Mouse (Mus musculus): ENCODE measurements around the gene Kif1b. TPM values are rescaled to one million over a fixed set of nuclear protein-coding genes. Genes with fewer than 3 reads are reported as not detected.
A peak's percentile ranks its signal among the peaks of the same experiment; 100 is the strongest.

The Kif1b gene
- total RNA-seq, 2 experiments from 2014 or later, result 372 to 435 TPM

GRCm38 (mm10) chr4:149317387-149317786, 9.9 kb upstream of the Kif1b start:
- peak in 1 of 2 experiments; percentile 33 for DNase-seq (ENCODE audit: extremely low spot score in 1 of 2, low spot score in 1 of 2)

DNA sequence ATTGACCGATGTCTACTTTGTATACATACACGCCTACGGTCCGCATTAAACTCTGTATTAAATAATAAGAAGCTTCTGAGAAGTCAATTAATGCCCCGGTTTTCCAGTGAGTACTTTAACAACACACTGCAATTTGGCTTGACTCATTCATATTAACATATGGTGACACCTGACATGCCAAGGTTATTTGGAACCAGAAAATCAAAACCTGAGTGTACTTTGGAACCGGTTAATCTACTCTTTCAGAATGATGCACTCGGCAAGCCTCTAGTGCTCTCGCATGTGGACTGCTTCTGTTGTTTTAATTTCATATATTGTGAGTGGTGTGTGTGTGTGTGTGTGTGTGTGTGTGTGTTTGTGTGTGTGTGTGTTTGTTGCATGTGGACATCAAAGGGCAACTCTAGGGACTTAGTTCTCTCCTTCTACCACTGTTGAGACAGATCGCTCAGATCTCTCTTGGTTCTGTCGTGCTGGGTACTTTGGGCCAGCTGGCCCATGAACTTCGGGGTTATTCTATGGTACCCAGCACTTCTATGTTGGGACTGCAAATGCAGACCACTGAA, 6.9 kb upstream of the Kif1b start:
- no peak for DNase-seq (ENCODE audit: extremely low spot score in 1 of 2, low spot score in 1 of 2)

DNA sequence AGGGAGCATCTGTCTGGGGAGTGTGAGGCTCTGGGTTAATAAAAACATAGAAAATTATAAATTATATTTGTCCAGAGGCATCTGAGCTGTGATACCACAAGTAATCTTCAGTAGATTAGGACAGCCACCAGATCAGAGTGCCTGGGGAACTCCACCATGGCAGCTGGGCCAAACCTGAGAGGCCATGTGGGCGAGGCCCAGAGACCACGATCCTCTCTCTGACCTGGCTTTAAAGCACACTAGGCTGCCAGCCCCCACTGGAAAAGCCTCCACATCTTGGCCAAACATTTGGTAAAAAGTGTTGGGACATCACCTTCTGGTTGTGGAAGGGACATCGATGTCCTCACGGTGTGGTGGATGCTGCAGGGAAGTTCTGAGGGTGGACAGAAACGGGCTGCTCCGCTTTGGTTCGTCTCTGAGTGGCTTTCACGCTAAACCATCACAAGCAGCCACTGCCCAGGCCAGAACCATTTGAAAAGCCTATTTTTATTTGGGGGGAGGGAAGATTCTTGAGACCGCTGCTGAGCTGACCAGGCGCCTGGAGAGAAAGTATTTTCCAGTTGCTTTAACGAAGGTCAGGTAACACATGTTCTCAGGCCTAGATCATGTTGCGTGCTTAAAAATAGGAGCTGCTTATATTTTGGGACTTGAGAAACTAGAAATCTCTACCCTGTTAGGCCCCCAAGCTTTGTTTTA, 6.2 kb upstream of the Kif1b start:
- DNase-seq (ENCODE audit: extremely low spot score in 1 of 2, low spot score in 1 of 2), result no peak

DNA sequence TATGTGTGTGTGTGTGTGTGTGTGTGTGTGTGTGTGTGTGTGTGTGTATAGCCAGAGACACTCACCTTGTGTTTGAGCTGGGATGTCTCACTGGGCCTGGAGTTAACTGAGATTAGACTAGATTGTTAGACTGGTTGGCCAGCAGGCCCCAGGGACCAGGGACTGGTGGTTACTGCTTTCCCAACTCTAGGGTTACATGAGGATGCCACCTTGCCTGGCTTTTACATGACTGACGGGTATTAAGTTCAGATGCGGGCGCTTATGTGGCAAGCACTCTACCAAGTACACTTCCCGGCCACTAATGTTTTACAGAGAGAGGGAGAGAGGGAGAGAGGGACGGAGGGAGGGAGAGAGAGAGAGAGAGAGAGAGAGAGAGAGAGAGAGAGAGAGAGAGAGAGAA, 4.5 kb upstream of the Kif1b start:
- DNase-seq (ENCODE audit: extremely low spot score in 1 of 2, low spot score in 1 of 2), result no peak

GRCm38 (mm10) chr4:149308491-149308820, 963 bp upstream of the Kif1b start:
- DNase-seq (ENCODE audit: extremely low spot score in 1 of 2, low spot score in 1 of 2), result no peak

DNA sequence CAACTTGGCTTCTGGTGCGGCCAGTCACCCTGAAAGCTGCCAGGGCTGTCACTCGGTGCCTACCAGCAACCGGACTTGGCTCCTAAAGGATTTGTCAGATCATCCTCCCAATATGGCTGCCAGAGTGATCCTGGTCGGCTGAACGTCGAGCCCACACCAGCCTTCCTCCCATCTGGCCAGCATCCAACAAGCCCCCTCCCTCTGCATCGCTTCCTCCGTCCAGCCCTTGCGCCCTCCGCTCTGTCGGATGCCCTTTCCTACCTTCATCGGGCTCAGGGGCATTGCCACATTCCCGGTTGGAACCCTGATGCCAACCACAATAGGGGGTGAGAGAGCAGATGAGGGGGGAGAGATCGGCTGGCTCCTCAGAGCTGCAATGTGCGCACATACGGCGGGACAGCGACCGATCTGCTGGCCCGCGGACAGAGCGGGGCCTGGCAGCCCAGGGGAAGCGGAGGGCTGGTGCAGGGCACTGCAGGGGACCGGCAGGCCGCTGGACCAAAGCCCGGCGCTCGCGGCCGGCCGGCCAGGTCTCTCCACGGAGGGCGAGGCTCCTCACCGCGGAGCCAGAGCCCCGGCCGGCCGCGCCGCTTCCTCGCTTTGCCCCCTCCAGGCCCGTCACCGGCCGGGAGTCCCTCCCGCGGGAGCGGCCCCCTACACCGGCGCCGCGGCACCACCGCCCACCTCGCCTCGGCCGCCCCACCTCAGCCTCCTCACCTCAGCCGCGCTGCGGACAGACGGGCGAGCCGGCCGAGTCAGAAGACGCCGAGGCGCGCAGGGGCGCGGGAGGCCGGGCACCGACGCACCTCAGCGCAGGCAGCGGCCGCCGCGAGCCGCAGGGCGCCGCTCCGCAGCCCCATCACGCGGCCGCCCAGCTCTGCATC, 539 bp downstream of the Kif1b start:
- peak; percentile 43 to 60 for DNase-seq (ENCODE audit: extremely low spot score in 1 of 2, low spot score in 1 of 2)

DNA sequence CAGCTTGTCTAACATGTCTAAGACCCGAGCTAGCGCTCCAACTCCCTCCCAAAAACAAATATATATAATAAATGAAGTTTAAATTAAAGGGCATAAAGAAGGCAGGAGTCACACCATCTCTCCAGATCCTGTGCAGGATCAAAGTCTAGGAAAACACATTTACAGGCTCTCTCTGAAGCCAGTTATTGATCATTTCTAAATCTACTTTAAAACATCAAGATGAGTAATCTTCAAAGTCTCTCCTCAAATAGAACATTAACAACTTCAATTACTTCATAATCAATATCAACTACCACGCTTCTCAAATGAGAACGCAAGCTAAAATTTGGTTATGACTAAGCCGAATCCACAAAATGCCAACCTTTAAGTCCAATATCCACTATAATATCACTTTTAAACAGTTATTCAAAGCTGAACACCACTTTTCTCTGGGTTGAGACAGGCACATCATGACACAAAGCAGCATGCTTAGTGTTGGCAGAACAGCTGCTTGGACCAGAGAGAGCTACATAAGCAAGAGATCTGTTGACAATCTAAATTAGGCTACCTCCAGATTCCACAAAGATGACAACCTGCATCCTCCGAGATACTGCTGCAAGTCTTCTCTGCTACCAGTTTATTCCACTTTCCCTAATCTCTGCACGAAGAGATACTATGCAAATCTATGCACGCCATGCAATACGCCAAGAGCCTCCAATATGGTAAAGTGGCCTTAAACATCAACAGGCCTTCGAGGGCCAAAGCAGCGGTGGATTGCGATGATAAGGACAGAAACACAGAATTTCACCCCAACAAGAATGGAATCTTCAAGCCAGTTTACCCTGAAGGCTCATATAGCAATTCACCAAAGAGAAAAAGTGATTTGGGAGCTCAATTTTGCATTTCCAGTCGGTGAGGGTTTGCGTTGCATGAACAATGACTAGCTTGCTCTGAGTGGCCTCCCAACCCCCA, 1.5 kb downstream of the Kif1b start:
- no peak for DNase-seq (ENCODE audit: extremely low spot score in 1 of 2, low spot score in 1 of 2)

- no peak for DNase-seq (ENCODE audit: extremely low spot score in 1 of 2, low spot score in 1 of 2)
Measured at GRCm38 (mm10) chr4:149304466-149304865, 3.0 kb downstream of the Kif1b start.

GRCm38 (mm10) chr4:149303502-149303901, 4.0 kb downstream of the Kif1b start:
- DNase-seq (ENCODE audit: extremely low spot score in 1 of 2, low spot score in 1 of 2), result no peak

GRCm38 (mm10) chr4:149302751-149303150, 4.7 kb downstream of the Kif1b start:
- DNase-seq (ENCODE audit: extremely low spot score in 1 of 2, low spot score in 1 of 2), result no peak

GRCm38 (mm10) chr4:149302136-149302535, 5.4 kb downstream of the Kif1b start:
- DNase-seq (ENCODE audit: extremely low spot score in 1 of 2, low spot score in 1 of 2), result no peak

DNA sequence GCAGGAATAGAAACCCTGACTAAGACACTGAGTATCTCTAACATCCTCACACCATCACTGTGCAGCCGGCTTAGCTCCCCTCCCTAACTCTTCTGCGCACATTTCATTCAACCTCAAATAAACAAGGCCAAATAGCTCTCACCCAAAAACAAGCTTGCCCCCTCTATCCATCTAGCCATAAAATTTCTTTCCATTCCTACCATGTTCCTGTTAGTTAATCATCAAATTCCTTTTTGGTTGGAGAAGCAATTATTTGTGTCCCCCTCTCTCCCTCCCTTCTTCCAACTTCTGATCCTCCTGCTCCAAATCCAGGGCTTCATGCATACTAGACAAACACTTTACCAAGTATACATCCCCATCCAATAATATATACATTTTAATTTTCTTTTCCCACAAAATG, 11.0 kb downstream of the Kif1b start:
- no peak for DNase-seq (ENCODE audit: extremely low spot score in 1 of 2, low spot score in 1 of 2)

- no peak for DNase-seq (ENCODE audit: extremely low spot score in 1 of 2, low spot score in 1 of 2)
Measured at GRCm38 (mm10) chr4:149292984-149293383, 14.5 kb downstream of the Kif1b start.

DNA sequence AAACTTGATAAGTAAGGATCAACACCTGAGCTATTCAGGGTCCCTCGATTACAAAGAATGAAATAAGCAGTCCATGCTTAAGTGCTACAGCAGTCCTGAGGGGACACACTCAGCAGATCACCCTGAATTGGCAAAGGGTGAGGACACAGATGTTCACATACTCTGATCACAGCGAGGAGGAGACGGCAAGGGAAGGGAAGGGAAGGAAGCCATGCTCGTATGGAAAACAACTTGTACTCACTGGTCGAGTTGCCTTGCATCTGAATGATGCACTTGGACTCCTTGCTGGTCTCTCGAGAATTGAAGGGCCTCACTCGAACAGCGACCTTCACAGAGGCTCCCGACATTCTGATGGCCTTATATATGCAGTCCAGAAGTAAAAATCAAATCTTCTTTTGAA, 16.4 kb downstream of the Kif1b start:
- DNase-seq (ENCODE audit: extremely low spot score in 1 of 2, low spot score in 1 of 2), result no peak

DNA sequence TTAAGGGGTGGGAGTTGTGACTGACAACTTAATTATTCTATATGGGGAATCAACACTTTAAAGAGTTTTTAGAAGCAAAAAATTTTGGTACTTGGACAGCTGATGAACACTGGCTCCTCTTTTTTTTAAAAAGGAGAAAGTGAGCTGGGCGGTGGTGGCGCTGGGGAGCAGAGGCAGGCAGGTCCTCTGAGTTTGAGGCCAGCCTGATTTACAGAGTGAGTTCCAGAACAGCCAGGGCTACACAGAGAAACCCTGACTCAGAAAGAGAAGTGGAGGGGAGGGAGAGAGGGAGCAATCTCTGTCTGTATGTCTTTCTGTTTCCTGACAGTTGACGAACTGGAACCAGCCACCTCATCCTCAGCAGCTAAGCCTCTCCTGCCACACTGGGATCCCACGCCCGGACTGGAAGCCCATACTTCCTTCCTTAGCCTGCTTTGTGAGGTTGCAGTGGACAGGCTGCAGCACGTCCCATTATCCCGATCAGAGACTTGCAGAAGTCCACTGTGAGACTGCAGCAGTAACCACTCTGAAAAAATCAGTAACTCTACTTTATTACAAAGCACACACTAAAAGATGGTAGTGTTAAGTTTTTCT, 17.2 kb downstream of the Kif1b start:
- no peak for DNase-seq (ENCODE audit: extremely low spot score in 1 of 2, low spot score in 1 of 2)

DNA sequence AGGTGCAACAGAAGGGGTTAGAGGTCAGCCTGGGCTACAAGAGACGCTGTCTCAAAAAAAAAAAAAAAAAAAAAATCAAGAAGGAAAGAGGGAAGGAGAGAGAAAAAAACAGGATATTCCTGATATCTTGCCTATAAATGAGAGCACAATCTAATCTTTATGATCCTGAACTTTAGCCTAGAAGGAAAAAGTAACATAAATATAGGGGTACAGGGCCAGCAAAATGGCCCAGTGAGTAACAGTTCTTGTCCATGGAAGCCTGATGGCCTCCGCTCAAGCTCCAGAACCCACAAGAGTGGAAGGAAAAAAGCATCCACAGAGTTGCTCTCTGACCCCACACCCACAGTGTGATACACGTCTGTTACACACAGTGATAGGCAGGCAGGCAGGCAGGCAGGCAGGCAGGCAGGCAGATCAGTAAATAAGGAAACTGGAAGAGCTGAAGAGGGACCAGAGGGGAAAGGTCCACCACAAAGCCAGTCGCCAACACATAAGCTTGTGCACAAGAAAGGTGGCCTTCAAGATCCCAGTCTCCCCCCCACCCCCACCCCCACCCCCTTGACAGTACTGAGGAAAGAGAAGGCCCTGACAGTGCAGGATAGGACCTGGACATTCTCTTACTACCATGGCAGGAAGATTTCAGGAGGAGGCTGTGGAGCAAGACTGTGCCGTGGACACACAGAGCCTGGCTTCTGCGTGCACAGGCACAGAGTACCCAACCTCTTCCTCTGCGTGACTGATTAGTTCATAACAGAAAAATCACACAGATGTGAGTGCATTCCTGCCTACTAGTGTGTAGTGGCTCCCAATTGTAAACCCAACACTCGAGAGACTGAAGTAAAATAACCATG, 21.0 kb downstream of the Kif1b start:
- no peak for DNase-seq (ENCODE audit: extremely low spot score in 1 of 2, low spot score in 1 of 2)

DNA sequence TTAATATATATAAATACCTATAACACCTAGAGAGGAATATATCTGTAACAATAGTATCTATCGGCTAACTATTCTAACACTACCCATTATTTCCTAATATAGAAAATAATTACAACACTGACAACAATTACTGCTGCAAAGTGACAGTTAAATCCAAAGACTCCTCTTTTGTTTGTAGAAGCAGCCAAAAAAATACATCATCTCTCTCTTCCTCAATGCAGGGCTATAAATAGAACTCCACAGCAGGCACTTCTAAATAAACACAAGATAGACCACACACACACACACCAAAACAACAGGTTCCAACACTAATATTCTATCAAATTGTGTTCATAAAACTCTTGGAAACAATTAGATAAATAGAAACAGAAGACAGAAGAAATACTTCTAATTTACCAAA, 21.8 kb downstream of the Kif1b start:
- DNase-seq (ENCODE audit: extremely low spot score in 1 of 2, low spot score in 1 of 2), result no peak

- DNase-seq (ENCODE audit: extremely low spot score in 1 of 2, low spot score in 1 of 2), result no peak
Measured at GRCm38 (mm10) chr4:149283018-149283417, 24.5 kb downstream of the Kif1b start.

DNA sequence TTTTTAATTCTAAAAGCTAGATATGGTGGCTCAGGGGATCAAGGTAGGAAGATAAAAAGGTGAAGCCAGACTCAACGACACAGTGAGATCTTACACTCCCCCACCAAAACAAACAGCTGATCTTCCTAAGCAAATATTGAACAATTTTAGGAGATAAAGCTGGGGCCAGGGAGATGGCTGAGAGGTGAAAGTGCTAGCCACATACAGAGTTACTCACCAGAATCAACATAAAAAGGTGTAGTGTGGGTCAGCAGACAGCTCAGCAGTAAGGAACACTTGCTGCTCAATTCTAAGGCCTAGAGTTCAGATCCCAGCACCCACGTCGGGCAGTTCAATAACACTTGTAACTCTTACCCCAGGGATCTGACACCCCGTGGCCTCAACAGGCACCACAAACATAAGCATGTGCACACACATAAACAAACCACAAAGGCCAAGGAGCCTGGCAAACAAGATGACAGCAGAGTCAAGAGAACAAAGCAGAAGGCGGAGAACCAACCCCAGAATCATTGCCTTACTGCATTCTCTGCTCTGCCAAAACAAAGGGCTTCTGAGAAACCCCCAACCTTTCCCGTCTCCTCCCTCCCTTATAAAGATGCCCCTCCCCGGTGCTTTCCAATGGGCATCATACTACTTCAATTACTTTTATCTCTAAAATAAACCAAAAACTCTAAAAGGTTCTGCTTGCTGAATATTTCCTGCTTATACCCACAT, 25.3 kb downstream of the Kif1b start:
- DNase-seq (ENCODE audit: extremely low spot score in 1 of 2, low spot score in 1 of 2), result no peak
